Mouse (Mus musculus) T-cell, adult 2 months (primary cell): ENCODE data around the gene Slc24a3.

Source experiments
- DNase-seq: peaks from one replicate; pipeline ENCODE4 v3.0.0; 2022; ENCODE audit warnings: low spot score

The Slc24a3 gene

DNA sequence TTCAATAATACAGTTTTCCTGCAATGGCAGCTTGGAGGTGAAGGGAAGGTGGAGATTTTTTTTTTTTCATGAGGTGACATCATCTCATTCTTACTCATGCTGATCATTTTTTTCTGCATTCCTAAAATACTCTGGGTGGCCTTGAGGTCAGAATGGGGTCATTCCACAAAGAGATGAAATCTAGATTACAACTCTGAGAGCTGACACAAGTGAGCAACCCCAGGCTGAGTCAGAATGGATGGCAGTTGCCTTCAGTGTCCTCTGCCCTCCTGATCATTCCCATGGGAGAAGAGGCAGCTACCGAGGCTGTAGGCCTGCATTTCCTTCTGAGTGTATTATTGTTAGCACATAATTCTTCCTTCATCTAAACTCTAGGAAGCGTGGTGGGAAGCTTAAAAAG, 116.2 kb downstream of the Slc24a3 start:
- no peak for DNase-seq

DNA sequence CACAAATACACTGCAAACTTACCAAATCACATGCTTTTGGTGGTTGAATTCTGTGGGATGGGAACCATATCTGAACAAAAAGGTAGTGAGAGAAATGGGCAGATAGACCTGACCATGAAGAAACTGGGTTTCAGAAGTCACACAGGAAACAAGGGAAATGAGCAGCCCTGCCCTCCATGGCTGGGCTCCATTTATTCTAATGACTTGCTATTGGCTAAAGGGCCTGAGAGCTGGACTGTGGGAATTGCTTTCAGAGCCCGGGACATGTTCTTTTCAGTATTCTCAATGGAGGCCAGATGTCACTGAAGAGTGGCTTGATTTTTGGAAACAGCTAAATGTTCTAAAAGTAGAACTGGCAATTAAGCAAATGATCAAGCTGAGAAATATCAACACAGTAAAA, 120.9 kb downstream of the Slc24a3 start:
- no peak for DNase-seq

- DNase-seq, result no peak
Observed at GRCm38 (mm10) chr2:145291473-145291872, 123.9 kb downstream of the Slc24a3 start.

DNA sequence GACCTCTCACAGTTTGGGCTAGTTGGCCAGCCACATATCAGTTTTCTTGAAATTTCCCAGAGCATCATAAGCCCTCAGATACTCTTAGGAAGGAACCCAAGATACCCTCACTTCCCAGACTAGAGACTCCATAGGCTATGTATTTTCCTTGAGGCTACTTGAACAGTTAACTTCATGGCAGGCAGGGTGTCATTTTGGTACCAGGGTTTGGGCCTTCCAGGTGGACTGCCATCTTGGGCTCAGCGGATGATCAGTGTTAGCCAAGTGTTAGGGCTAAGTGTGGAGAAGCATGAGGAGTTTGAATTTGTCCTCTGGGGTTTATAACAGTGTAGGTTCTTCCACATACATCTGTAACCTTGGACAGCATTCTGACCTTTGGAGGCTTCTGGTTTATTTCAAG, 124.6 kb downstream of the Slc24a3 start:
- DNase-seq, result no peak

DNA sequence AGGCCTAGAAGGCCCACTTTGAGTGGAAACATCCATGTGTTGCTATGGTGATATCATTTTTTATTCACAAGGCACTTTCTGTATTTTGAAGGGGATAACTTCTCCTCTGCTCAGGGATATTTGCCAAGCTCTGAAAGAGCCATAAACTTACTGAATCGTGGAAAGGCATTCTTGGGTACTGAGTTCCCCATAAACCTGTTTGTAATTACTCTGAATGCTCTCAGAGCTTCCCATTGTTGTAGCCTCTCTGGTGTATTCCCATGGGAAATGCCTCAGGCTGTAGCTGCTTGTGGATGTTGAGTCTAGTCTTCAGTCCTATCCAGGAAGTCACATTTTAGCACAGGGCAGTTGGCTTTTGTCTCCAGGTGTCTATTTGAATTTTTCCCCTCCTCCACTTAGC, 125.3 kb downstream of the Slc24a3 start:
- DNase-seq, result no peak

- no peak for DNase-seq
Observed at GRCm38 (mm10) chr2:145296906-145297305, 129.4 kb downstream of the Slc24a3 start.

DNA sequence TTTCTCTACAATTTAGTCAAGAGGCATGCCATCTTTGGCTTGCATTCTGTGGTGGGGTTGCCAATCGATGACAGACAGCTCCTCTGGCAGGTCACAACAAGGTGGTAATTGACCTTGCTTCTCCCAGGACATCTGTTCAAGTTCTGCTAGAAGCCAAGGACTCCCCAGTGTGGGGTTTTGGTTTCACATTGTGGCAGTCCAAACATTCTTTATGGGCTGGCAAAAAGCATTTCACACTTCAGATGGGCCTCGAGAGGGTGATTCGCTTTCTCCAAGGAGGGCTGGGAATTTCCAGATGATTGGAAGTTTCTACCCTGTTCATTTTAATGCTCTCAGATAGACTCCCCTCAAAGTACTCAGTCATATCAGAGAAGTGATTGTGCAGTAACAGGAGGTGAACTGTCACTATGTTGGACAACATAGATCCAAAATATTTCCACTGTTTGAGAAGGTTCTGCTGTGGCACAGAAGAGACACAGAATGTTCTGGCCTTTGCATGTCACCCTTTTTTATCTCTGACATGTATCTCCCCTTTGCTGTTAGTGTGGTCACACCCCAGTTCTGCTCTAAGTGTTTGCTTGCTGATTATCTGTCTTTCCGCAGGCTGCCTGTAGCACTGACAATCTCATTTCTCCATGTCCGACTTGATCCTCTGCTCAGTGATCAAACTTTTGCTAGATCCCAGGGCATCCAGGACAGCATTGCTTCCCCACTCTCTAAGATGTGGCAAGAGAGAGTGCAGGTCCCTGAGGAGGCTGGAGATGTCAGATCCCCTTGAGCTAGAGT, 132.6 kb downstream of the Slc24a3 start:
- no peak for DNase-seq

GRCm38 (mm10) chr2:145307231-145307883, 139.8 kb downstream of the Slc24a3 start:
- no peak for DNase-seq

DNA sequence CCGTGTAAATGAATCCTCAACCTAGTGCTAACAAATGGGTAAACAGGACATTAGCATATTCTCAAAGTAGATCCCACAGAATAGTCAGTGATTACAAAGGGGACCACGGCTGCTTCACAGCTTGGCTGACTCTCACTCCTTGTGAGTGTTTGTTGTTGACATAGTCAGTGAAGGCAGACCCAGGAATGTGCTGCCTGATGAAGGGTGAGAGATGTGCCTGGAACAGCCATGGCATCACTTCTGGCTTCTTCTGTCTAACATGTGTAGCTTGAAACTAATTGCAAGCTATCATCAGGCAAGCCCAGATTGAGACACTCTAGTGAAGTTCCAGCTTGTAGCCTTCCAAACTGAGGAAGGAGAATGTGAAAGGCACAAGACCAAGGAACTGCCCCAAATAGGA, 151.4 kb downstream of the Slc24a3 start:
- DNase-seq, result no peak

DNA sequence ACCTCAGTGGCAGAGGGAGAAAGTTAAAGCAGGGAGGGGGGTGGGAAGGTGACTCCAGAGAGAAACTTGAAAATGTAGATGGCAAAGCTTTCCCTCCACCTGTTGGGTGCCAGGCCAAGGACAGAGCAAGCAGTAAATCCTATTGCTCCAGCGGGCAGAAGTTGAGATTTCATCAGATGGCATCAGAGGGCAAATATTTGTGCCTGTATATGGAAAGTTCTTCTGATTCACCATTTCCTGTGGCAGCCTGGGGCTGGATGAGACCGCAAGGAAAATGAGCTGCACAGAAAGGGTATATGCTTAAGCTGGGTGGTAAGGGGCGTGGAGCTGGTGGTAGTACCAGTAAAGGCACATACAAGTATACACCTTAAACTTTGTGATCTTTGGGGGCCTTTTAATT, 153.7 kb downstream of the Slc24a3 start:
- no peak for DNase-seq

DNA sequence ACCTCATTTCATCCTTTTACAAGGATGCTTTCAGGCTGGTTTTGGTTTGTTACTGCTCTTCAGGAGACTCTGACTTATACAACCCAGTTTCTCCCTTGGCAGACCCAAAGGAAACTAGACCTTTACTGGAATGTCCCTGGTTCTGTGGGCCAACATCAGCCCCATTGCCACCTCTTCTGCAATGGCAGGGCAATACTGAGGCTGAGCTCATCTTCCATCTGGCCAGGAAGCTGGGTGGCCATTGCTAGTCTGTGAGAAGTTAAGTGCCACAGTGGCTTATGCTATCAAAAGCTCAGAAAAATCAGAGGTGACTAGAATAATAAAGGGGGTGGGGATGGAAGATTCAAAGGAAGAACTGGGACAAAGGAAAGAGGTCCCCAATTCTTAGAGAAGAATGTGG, 154.2 kb downstream of the Slc24a3 start:
- DNase-seq, result no peak

- DNase-seq, result no peak
Observed at GRCm38 (mm10) chr2:145324477-145324876, 156.9 kb downstream of the Slc24a3 start.

DNA sequence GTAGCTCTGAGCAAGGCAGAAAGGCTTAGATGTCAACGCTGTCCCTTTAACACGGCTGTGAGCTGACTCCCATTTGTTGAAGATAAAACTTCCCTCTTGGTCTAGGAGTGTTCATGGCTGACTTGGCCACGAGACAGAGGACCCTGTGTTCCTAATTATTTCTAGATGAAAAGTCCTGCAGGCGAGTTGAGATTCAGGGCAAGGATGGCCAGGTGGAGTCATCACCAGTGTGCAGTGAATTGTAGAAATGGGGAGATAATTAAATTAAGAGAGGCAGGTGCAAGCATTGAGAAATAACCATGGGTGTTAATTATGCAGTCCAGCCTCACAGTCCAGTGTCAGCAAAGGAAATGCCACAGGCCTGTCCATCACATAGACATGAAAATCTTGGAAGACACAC, 158.3 kb downstream of the Slc24a3 start:
- DNase-seq, result no peak

DNA sequence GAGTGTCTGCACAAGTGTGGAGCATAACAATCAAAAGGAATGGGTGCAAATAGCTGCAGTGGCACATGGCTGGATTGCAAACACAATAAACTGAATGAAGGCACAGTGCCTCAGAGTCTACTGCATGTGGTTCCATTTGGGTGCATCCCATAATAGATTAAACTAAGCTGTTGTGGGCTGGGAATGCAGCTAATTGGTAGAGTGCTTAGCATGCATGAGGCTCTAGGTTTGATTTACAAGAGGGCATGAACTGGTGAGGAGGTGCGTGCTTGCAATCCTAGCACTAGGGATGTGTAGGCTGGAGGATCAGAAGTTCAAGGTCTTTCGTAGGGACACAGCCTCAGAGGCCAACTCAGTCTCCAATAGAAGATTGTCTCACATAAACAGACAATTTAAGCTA, 159.0 kb downstream of the Slc24a3 start:
- DNase-seq, result no peak

DNA sequence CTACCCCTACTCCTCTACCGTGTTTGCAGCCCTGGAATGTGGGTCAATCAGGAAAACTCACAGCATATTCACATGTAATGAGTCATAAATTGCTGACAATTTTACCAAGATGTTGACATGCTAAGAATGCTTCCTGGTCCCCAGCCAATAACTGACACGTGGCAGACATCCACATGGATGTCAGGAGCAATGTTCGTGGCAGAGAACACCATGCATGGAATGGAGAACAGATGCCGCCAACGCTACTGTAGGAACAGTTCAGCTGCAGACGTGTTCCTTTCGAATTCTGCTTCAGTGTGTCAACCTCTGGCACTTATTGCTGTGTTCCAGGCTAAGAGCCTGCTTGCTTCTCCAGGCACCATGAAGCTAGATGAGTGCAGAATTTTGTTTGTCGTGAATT, 162.2 kb downstream of the Slc24a3 start:
- DNase-seq, result no peak

- DNase-seq, result no peak
Observed at GRCm38 (mm10) chr2:145331525-145331924, 164.0 kb downstream of the Slc24a3 start.

GRCm38 (mm10) chr2:145333466-145333865, 165.9 kb downstream of the Slc24a3 start:
- no peak for DNase-seq

DNA sequence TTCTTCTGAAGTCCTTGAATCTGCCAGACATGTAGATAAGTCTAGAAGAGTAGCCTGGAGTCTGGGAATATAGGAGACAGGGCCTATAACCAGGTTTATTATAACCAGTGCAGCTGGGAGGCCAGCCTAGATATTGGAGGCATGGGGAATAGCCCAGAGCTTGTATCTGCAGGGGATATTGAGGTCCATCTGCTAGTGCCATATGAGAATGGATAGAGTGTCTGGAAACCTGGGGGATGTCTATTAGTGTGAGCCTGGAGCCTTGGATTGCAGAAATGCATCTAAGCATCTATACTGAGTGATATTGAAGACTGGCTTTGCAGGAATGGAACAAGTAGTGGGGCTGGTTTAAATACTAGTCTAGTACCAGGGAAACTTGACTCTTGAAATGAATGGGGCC, 168.9 kb downstream of the Slc24a3 start:
- DNase-seq, result no peak

DNA sequence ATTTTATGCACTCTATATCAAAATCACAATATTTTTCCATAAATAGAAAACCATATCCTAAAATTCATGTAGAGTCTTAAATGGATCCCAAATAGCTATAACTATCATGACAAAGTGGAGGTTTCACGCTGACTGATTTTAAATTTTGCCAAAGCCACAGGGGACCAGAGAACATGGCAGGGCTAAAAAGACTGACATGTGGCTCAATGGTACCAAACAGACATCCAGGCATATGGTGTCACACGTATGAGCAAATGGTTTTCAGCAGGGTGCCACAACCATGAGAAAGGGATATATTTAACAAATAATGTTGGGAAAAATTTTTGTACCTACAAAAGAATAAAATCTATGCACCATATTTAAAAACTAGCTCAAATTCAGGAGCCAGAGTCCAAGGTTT, 173.3 kb downstream of the Slc24a3 start:
- DNase-seq, result no peak

DNA sequence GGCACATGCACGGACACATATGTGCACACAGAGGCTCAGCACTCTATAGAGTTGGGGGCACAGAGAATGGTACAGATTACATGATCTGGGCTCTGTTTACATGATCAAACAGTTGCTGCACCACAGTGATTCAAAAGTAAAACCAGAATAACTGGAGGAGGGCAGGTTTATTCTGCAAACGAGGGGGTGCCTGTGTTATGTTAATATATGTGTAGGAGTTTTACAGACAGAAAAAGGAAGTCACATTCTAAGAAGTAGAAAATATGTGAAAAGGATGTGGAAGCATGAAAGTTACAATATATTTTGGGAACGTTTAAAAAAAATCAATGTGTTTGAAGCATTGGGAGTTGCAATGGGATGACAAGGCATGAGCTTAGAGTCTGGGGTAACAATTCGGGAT, 175.4 kb downstream of the Slc24a3 start:
- no peak for DNase-seq

DNA sequence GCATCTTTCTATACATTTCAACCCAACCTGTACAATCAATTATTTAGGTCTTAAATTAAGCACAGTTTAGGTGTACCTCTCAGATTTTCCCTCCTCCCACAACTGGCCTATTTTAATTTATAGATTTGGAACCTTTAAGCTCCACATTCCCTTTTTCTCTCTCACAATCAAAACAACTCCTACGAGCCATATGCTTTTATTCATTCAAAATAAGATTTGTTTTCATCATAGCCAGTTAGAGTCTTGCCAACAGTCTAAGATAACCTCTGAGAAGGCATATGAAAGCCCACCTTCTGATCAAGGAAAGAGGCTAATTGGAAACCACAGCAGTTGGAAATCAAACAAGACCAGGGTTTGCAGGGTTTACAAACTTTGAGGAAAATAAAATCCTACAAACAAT, 177.0 kb downstream of the Slc24a3 start:
- DNase-seq, result no peak

DNA sequence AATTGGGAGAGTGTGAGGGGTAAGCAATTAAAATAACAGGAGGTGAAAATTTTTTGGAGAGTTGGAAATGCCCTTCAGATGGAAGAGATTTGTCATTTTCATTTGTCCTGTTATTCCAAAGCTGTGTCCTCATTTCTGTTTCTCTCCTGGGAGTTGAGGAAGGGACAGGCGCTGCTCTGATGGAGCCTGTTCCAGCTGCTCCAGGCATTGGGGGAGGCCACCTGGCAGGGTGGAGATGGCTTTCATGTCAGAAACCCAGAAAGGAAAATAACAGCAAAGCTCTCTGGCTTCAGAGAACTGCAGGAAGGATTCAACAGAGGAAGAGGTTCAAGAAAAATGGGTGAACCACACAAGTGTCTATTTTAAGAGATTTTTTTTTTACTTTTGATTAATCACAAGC, 186.2 kb downstream of the Slc24a3 start:
- DNase-seq, result no peak

GRCm38 (mm10) chr2:145358236-145358942, 190.8 kb downstream of the Slc24a3 start:
- DNase-seq, result no peak
